Comparison of ENCODE assay signal across 9 mouse cellular contexts in the genomic region with DNA sequence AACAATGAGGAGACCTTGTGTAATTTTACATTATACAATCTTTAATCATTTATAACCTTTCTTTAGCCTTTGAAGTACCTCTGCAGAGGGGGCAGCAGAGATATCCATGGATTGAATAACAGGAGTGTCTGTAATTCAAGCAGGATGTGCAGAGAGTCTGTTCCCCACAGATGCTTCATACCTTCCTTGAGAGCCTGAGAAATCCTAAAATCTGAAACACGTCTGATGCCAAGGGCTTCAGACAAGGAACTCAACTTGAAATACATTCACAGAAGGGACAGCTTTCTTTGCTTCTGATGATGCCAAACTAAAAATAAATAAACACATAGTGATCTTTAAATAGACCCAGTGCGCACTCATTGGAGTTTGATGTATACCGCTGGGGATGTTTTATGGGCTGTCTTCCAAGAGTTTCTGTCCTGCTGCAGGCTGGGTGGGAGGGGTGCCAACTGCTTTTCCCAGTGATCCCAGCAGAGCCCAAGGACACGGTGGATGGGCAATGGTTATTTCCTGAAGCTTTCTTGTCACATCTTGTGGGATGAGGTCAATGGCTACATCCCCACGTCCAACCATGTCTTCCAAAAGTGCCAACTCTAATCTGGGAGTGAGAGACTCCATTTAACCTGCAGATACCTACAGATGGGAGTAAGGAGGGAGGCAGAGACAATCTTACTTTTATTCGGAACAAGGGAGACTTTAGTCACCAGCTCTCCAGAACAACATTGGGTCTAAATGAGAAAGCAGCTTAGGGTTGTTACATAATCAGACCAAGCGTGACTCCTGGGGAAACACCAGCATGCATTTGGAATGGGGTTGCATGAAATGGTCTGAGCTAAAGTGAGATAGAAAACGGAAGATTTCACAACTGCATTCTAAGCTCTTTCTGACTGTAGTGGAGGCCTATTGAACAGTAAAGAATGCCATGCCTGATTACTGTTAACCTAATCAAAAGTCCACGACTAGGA.
DNase-seq lines count a peak whose midpoint lies in the region; ATAC-seq lines count a peak whose summit lies in the region.
"Had no signal": no experiment of that assay in that cellular context is flagged by ENCODE, and none has a peak within 500 bp of the region (broad histone marks: within the 10 kb centered on the region; RNA-seq: fewer than 3 reads in every experiment).

No protein-coding gene starts in this region.

- no peaks in the 10 kb centered on the region for H3K27me3 ChIP-seq in heart, embryonic 16.5 days (ENCODE audit: control insufficient read depth, insufficient read depth, low read length)
- no peaks in the 10 kb centered on the region for H3K27me3 ChIP-seq in forebrain, embryonic 14.5 days (replicated peaks; ENCODE audit: control insufficient read depth, insufficient read depth, low read length)
- H3K27me3 ChIP-seq: embryonic facial prominence, embryonic 13.5 days; liver, embryonic 15.5 days had no signal

- peak overlapping the region; percentile 59 for H3K4me2 ChIP-seq in heart, embryonic 16.5 days (ENCODE audit: low read depth, low read length)
- H3K4me2 ChIP-seq in forebrain, embryonic 14.5 days (ENCODE audit: low read length), result no peak overlapping the region
- H3K4me2 ChIP-seq: embryonic facial prominence, embryonic 13.5 days; liver, embryonic 15.5 days had no signal

- ATAC-seq in heart, embryonic 16.5 days (replicated peaks; ENCODE audit: extremely low read depth, insufficient read depth, low FRiP score), result peak; percentile 83
- ATAC-seq in forebrain, embryonic 14.5 days, result no peak

- no peaks in the 10 kb centered on the region for H3K9me3 ChIP-seq in heart, embryonic 16.5 days (replicated peaks; ENCODE audit: control insufficient read depth, low read length)
- no peaks in the 10 kb centered on the region for H3K9me3 ChIP-seq in forebrain, embryonic 14.5 days (replicated peaks; ENCODE audit: control insufficient read depth, low read length)
- H3K9me3 ChIP-seq: embryonic facial prominence, embryonic 13.5 days; liver, embryonic 15.5 days had no signal

- peak; percentile 31 for DNase-seq in heart, adult 8-10 months (ENCODE audit: low spot score)
- DNase-seq in heart, postnatal 25 days (ENCODE audit: low spot score), result no peak
- peak; percentile 13 for DNase-seq in retina, adult 2 months (ENCODE audit: low read depth, low spot score)
- no peak for DNase-seq in retina, embryonic 14.5 days (ENCODE audit: low spot score)
- DNase-seq in forebrain, embryonic 14.5 days (ENCODE audit: low spot score), result no peak
- no peak for DNase-seq in urinary bladder, postnatal 25 days (ENCODE audit: low spot score)

- no peaks in the 10 kb centered on the region for H3K36me3 ChIP-seq in heart, embryonic 16.5 days (ENCODE audit: control insufficient read depth, insufficient read depth)
- H3K36me3 ChIP-seq in forebrain, embryonic 14.5 days (ENCODE audit: control insufficient read depth, insufficient read depth, low read length), result no peaks in the 10 kb centered on the region
- H3K36me3 ChIP-seq: embryonic facial prominence, embryonic 13.5 days; liver, embryonic 15.5 days had no signal

- 39% methylated on average over 9 of the region's 9 CpGs for WGBS in heart, embryonic 16.5 days
- WGBS in forebrain, embryonic 14.5 days, result 79% methylated on average over 9 of the region's 9 CpGs

- intact Hi-C loops in heart, postnatal 25 days (cut with DNase I), result no loop called here

- peak overlapping the region; percentile 54 for H3K9ac ChIP-seq in heart, embryonic 16.5 days (ENCODE audit: low read length)
- no peak overlapping the region for H3K9ac ChIP-seq in forebrain, embryonic 14.5 days (ENCODE audit: low read length)
- H3K9ac ChIP-seq: embryonic facial prominence, embryonic 13.5 days; liver, embryonic 15.5 days had no signal

- peak overlapping the region; percentile 89 for H3K27ac ChIP-seq in heart, embryonic 16.5 days (ENCODE audit: low read length)
- no peak overlapping the region for H3K27ac ChIP-seq in forebrain, embryonic 14.5 days (ENCODE audit: low read depth, low read length)
- H3K27ac ChIP-seq: embryonic facial prominence, embryonic 13.5 days; liver, embryonic 15.5 days had no signal

- no peak overlapping the region for H3K4me3 ChIP-seq in heart, embryonic 16.5 days (ENCODE audit: low read length)
- no peak overlapping the region for H3K4me3 ChIP-seq in forebrain, embryonic 14.5 days (ENCODE audit: low read depth, low read length)
- H3K4me3 ChIP-seq: embryonic facial prominence, embryonic 13.5 days; liver, embryonic 15.5 days had no signal

- H3K4me1 ChIP-seq in heart, embryonic 16.5 days (ENCODE audit: control insufficient read depth, insufficient read depth, low read length), result peaks cover 29% of the 10 kb centered on the region
- H3K4me1 ChIP-seq in forebrain, embryonic 14.5 days (ENCODE audit: control insufficient read depth, insufficient read depth, low read length), result no peaks in the 10 kb centered on the region

Comparison
In these comparisons a context has a peak if more than half of its experiments do, and no peak if none do; other contexts are left out.
1. DNase-seq: peak in heart, adult 8-10 months (single experiment) and retina, adult 2 months (single experiment); none in heart, postnatal 25 days (single experiment), retina, embryonic 14.5 days (single experiment), forebrain, embryonic 14.5 days (single experiment) and urinary bladder, postnatal 25 days (single experiment).